Mouse (Mus musculus): Measurements from ENCODE around the gene Pgm1. TPM values are rescaled to one million over a fixed set of nuclear protein-coding genes. Genes with fewer than 3 reads are reported as not detected.

Pgm1 gene
- polyA plus RNA-seq (2014; fragmentation: Nextera tagmentation; extraction: Ambion mirVana): 47.0 and 51.8 TPM in 2 replicates

GRCm38 (mm10) chr4:99929149-99929612 lies at the start of gene Pgm1:
Pgm1 (plus strand) TSS chr4:99929414.
- H3K27me3 ChIP-seq (ENCODE audit: control insufficient read depth, insufficient read depth, low read length): no peaks in the 10 kb centered on the region
- no peaks in the 10 kb centered on the region for H3K9me3 ChIP-seq (ENCODE audit: control insufficient read depth, low read length)
- ATAC-seq (ENCODE audit: insufficient number of reproducible peaks, low FRiP score, low TSS enrichment, low read depth) (peak; percentile 73), DNase-seq (ENCODE audit: low spot score) (no peak)
- 5% methylated on average over 23 of the region's 23 CpGs for WGBS
- peak within 1 kb of the TSS; percentile 74 for H3K27ac ChIP-seq (replicated peaks; ENCODE audit: low read depth, low read length)
- H3K9ac ChIP-seq (ENCODE audit: low read length): peak within 1 kb of the TSS; percentile 70
- H3K4me1 ChIP-seq (ENCODE audit: control insufficient read depth, insufficient read depth, low read length): no peaks in the 10 kb centered on the region
- H3K4me3 ChIP-seq (ENCODE audit: low read depth, low read length): peak within 1 kb of the TSS; percentile 67
- no peaks in the 10 kb centered on the region for H3K36me3 ChIP-seq (ENCODE audit: control insufficient read depth, insufficient read depth, low read length)
- H3K4me2 ChIP-seq (ENCODE audit: low read depth, severe bottlenecking): peak within 1 kb of the TSS; percentile 86

GRCm38 (mm10) chr4:99881882-99882281 lies 47.3 kb upstream of the Pgm1 start:
- no peak overlapping the region for H3K4me3 ChIP-seq (ENCODE audit: low read depth, low read length)
- H3K27ac ChIP-seq (replicated peaks; ENCODE audit: low read depth, low read length): no peak overlapping the region
- no peak overlapping the region for H3K4me2 ChIP-seq (ENCODE audit: low read depth, severe bottlenecking)
- no peaks in the 10 kb centered on the region for H3K27me3 ChIP-seq (ENCODE audit: control insufficient read depth, insufficient read depth, low read length)
- DNase-seq (ENCODE audit: low spot score) (no peak), ATAC-seq (ENCODE audit: insufficient number of reproducible peaks, low FRiP score, low TSS enrichment, low read depth) (no peak)
- H3K9ac ChIP-seq (ENCODE audit: low read length): no peak overlapping the region
- H3K4me1 ChIP-seq (ENCODE audit: control insufficient read depth, insufficient read depth, low read length): no peaks in the 10 kb centered on the region
- no peaks in the 10 kb centered on the region for H3K36me3 ChIP-seq (ENCODE audit: control insufficient read depth, insufficient read depth, low read length)
- no peaks in the 10 kb centered on the region for H3K9me3 ChIP-seq (ENCODE audit: control insufficient read depth, low read length)

GRCm38 (mm10) chr4:99882405-99882804 lies 46.8 kb upstream of the Pgm1 start:
- H3K27me3 ChIP-seq (ENCODE audit: control insufficient read depth, insufficient read depth, low read length): no peaks in the 10 kb centered on the region
- H3K9ac ChIP-seq (ENCODE audit: low read length): no peak overlapping the region
- no peak overlapping the region for H3K4me2 ChIP-seq (ENCODE audit: low read depth, severe bottlenecking)
- ATAC-seq (ENCODE audit: insufficient number of reproducible peaks, low FRiP score, low TSS enrichment, low read depth) (no peak), DNase-seq (ENCODE audit: low spot score) (no peak)
- no peaks in the 10 kb centered on the region for H3K9me3 ChIP-seq (ENCODE audit: control insufficient read depth, low read length)
- H3K27ac ChIP-seq (replicated peaks; ENCODE audit: low read depth, low read length): no peak overlapping the region
- no peak overlapping the region for H3K4me3 ChIP-seq (ENCODE audit: low read depth, low read length)
- H3K36me3 ChIP-seq (ENCODE audit: control insufficient read depth, insufficient read depth, low read length): no peaks in the 10 kb centered on the region
- no peaks in the 10 kb centered on the region for H3K4me1 ChIP-seq (ENCODE audit: control insufficient read depth, insufficient read depth, low read length)

GRCm38 (mm10) chr4:99913894-99914451 lies 15.2 kb upstream of the Pgm1 start:
- 72% methylated on average over 4 of the region's 4 CpGs for WGBS
- Histone ChIP-seq H3K9me3 (ENCODE audit: control insufficient read depth, low read length) (no peaks in the 10 kb centered on the region), H3K4me3 (ENCODE audit: low read depth, low read length) (no peak overlapping the region), H3K9ac (ENCODE audit: low read length) (no peak overlapping the region), H3K36me3 (ENCODE audit: control insufficient read depth, insufficient read depth, low read length) (no peaks in the 10 kb centered on the region), H3K27ac (replicated peaks; ENCODE audit: low read depth, low read length) (no peak overlapping the region), H3K4me1 (ENCODE audit: control insufficient read depth, insufficient read depth, low read length) (no peaks in the 10 kb centered on the region), H3K27me3 (ENCODE audit: control insufficient read depth, insufficient read depth, low read length) (no peaks in the 10 kb centered on the region), H3K4me2 (ENCODE audit: low read depth, severe bottlenecking) (no peak overlapping the region)
- ATAC-seq (ENCODE audit: insufficient number of reproducible peaks, low FRiP score, low TSS enrichment, low read depth) (no peak), DNase-seq (ENCODE audit: low spot score) (no peak)

GRCm38 (mm10) chr4:99926380-99926779 lies 2.8 kb upstream of the Pgm1 start:
- H3K36me3 ChIP-seq (ENCODE audit: control insufficient read depth, insufficient read depth, low read length): no peaks in the 10 kb centered on the region
- no peak overlapping the region for H3K4me2 ChIP-seq (ENCODE audit: low read depth, severe bottlenecking)
- WGBS: 88% methylated on average over 4 of the region's 4 CpGs
- no peak overlapping the region for H3K4me3 ChIP-seq (ENCODE audit: low read depth, low read length)
- no peaks in the 10 kb centered on the region for H3K4me1 ChIP-seq (ENCODE audit: control insufficient read depth, insufficient read depth, low read length)
- no peak overlapping the region for H3K9ac ChIP-seq (ENCODE audit: low read length)
- no peak overlapping the region for H3K27ac ChIP-seq (replicated peaks; ENCODE audit: low read depth, low read length)
- no peak for ATAC-seq (ENCODE audit: insufficient number of reproducible peaks, low FRiP score, low TSS enrichment, low read depth)
- H3K27me3 ChIP-seq (ENCODE audit: control insufficient read depth, insufficient read depth, low read length): no peaks in the 10 kb centered on the region
- H3K9me3 ChIP-seq (ENCODE audit: control insufficient read depth, low read length): no peaks in the 10 kb centered on the region
- no peak for DNase-seq (ENCODE audit: low spot score)

- 76% methylated on average over 6 of the region's 6 CpGs for WGBS
- H3K9me3 ChIP-seq (ENCODE audit: control insufficient read depth, low read length): no peaks in the 10 kb centered on the region
- H3K27ac ChIP-seq (replicated peaks; ENCODE audit: low read depth, low read length): no peak overlapping the region
- no peaks in the 10 kb centered on the region for H3K27me3 ChIP-seq (ENCODE audit: control insufficient read depth, insufficient read depth, low read length)
- no peaks in the 10 kb centered on the region for H3K4me1 ChIP-seq (ENCODE audit: control insufficient read depth, insufficient read depth, low read length)
- H3K9ac ChIP-seq (ENCODE audit: low read length): no peak overlapping the region
- H3K4me2 ChIP-seq (ENCODE audit: low read depth, severe bottlenecking): no peak overlapping the region
- no peak for ATAC-seq (ENCODE audit: insufficient number of reproducible peaks, low FRiP score, low TSS enrichment, low read depth)
- no peak for DNase-seq (ENCODE audit: low spot score)
- no peak overlapping the region for H3K4me3 ChIP-seq (ENCODE audit: low read depth, low read length)
- no peaks in the 10 kb centered on the region for H3K36me3 ChIP-seq (ENCODE audit: control insufficient read depth, insufficient read depth, low read length)
Measured at GRCm38 (mm10) chr4:99928521-99928920, 693 bp upstream of the Pgm1 start.

GRCm38 (mm10) chr4:99929613-99930517 lies 651 bp downstream of the Pgm1 start, which contains the start of gene Itgb3bp:
Itgb3bp (minus strand) TSS chr4:99929813.
- ATAC-seq (ENCODE audit: insufficient number of reproducible peaks, low FRiP score, low TSS enrichment, low read depth): peak; percentile 91
- peak within 1 kb of the TSS; percentile 74 for H3K27ac ChIP-seq (replicated peaks; ENCODE audit: low read depth, low read length)
- H3K9me3 ChIP-seq (ENCODE audit: control insufficient read depth, low read length): no peaks in the 10 kb centered on the region
- H3K4me3 ChIP-seq (ENCODE audit: low read depth, low read length): peak within 1 kb of the TSS; percentile 67
- WGBS: under 1% methylated on average over 56 of the region's 57 CpGs
- no peaks in the 10 kb centered on the region for H3K4me1 ChIP-seq (ENCODE audit: control insufficient read depth, insufficient read depth, low read length)
- no peaks in the 10 kb centered on the region for H3K27me3 ChIP-seq (ENCODE audit: control insufficient read depth, insufficient read depth, low read length)
- DNase-seq (ENCODE audit: low spot score): peak; percentile 80
- H3K36me3 ChIP-seq (ENCODE audit: control insufficient read depth, insufficient read depth, low read length): no peaks in the 10 kb centered on the region
- peak within 1 kb of the TSS; percentile 86 for H3K4me2 ChIP-seq (ENCODE audit: low read depth, severe bottlenecking)
- peak within 1 kb of the TSS; percentile 70 for H3K9ac ChIP-seq (ENCODE audit: low read length)

- Histone ChIP-seq H3K4me3 (ENCODE audit: low read depth, low read length) (no peak overlapping the region), H3K9ac (ENCODE audit: low read length) (no peak overlapping the region), H3K4me2 (ENCODE audit: low read depth, severe bottlenecking) (peak overlapping the region; percentile 86), H3K27me3 (ENCODE audit: control insufficient read depth, insufficient read depth, low read length) (no peaks in the 10 kb centered on the region), H3K4me1 (ENCODE audit: control insufficient read depth, insufficient read depth, low read length) (no peaks in the 10 kb centered on the region), H3K27ac (replicated peaks; ENCODE audit: low read depth, low read length) (no peak overlapping the region), H3K9me3 (ENCODE audit: control insufficient read depth, low read length) (no peaks in the 10 kb centered on the region), H3K36me3 (ENCODE audit: control insufficient read depth, insufficient read depth, low read length) (no peaks in the 10 kb centered on the region)
- DNase-seq (ENCODE audit: low spot score) (no peak), ATAC-seq (ENCODE audit: insufficient number of reproducible peaks, low FRiP score, low TSS enrichment, low read depth) (no peak)
- 61% methylated on average over 10 of the region's 10 CpGs for WGBS
Measured at GRCm38 (mm10) chr4:99930518-99931239, 1.5 kb downstream of the Pgm1 start.
